Mouse (Mus musculus): ENCODE measurements around the gene Ap3d1.
A peak's percentile ranks its signal among the peaks of the same experiment; 100 is the strongest.

The Ap3d1 gene

DNA sequence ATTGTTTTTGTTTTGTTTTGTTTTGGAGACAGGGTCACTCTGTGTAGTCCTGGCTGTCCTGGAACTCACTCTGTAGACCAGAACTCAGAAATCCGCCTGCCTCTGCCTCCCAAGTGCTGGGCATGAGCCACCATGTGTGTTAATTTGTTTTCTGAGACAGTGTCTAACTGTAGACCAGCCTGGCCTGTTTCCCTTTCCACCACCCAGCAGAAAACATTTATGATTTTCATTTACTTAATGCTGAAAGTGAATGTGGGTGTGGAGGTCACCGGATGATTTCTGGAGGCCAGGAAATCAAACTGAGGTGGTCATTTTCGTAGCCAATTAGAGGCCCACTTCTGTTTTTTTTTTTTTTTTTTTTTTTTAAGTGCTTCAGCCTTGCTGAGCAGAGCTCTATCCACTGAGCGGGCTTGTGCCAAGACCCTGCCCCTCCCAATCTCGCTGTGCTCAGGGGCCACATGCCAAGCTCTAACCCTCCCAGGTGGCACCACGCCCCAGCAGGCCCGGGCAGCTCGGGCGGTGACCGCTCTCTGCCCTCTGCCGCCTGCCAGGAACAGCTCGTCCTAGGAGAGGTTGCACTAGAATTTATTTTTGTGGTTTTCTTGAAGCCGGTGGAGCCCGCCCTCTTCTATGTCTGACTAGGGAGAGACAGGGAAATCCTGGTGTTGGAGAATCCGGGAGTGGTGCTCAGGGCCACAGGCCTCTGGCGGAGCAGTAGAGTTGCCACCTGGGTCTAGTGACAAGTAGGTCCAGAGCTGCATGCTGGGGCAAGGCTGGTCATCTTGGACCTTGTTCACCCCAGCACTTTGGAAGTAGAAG is 77.7 kb downstream of the Ap3d1 start:
- peak; percentile 47 for DNase-seq

DNA sequence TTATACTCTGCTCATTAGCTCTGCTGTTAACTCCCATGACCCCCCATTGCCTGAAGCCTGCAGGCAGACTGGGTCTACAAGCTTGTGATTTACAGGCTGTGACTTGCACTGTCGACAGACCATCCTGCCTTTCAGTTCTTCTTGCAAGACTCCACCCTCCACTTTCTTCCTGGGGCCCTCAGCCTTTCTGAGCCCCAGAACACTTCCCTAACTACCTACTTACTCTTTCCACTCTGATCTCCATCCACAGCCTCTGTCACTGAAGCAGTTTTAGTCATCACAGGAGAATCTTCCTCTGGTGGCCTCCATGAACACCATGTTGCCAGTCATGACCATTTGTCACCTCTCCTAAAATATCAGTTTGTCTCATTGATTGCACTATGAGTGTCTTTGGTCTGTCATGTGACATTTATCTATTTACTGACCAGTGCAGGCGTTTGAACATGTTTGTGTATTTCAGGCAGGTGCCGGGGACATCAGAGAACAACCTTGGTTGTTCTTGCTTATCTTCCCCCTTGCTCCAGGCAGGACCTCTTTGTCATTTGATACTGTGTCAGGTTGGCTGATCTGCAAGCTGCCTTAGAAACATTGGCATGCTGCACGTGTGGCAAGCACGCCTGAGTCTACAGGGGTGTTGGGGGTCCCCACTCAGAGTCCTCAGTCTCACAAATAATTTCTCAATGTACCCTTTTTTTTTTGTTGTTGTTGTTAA is 78.4 kb downstream of the Ap3d1 start:
- peak; percentile 55 for DNase-seq

DNA sequence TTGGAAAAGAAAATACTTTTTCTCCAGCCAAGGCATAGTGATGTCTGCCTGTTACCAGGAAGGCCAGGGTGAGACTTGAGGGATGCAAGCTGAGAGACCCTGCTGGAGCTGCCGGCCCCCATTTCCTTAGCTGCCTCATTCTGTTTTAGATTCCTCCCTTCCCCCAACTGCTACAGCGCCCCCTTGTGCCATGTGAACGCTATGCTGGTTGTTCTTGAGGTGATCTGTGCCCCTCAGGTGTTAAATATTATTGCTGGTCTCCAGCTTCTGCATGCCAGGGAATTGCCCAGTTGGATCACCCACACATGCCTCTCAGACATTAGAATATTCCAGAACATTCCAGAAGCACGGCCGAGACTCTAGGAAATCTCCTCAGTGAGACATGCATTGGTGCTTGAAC is 80.9 kb downstream of the Ap3d1 start:
- peak; percentile 96 for DNase-seq

DNA sequence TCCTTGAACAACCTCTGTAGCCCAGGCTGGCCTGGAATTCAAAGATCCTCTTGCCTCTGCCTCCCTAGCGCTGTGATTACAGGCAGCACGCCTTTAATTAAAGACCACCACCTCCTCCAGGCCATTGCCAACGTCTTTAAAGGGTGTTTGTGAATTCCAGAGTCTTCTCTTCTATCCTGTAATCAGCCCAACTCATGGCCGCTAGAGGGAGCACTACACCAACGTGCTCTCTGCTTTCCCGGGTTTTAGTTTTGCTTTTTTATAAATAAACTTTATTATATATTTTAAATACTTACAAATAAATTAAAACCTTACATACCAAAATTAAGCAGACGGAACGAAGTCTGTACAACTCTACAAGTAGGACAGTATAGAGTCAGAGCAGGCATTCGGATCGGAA is 82.9 kb downstream of the Ap3d1 start:
- DNase-seq: peak; percentile 90

DNA sequence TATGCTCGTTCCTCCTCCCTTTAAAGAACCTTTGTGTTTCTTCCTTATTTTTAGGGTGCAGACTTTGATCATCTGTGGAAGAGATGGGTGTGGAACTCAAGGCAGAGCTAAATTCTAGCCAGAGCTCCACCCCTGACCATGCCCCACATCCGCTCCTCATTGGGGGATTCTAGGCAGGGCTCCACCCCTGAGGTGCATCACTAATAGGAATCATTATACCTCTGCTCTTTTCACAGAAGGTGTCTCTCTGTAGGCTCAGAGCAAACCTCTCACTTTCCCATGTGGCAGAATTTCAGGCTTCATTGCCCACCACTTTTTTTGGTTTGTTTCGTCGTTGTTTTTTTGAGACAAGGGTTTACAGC is 83.2 kb downstream of the Ap3d1 start:
- peak; percentile 56 for DNase-seq

DNA sequence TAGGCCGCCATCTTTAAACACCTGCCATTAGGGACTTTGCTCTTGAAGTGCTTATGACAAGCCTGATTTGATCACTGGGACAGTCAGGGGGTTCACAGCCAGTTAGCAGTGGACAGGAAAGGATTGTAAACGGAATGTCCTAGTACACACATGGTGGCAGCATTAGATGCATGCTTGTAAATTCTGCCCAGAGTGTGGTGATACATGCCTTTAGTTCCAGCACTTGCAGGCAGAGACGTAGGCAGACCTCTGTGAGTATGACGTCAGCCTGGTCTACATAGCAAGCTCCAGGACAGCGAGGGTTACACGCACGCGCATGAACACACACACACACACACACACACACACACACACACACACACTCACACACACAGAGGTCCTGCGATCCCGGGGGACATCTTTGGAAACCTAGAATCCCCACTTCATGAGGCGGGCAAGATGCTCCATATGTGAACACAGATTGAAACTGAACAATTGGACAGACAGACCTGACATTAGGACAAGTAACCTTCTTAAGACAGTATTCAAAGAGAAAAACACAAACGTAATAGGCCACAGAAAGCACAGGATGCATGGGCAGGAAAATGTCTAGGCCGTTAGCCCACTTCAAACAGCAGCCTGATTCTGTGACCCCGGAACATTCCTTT is 83.7 kb downstream of the Ap3d1 start:
- DNase-seq: no peak

Measured in thymus, postnatal 4 days (tissue).